Mouse (Mus musculus) lung, adult 2 months (tissue): Measurements from ENCODE around the gene Gm20388.
A peak's percentile ranks its signal among the peaks of the same experiment; 100 is the strongest.

Experiments
- CTCF ChIP-seq: fragments of 200-500 bp; IDR thresholded peaks from 2 replicates; pipeline ENCODE4 v1.5.1; 2011; ENCODE audit warnings: mild to moderate bottlenecking, low read length, control low read depth; ENCODE audit not compliant: insufficient read depth
- POLR2A ChIP-seq: fragments of 200-500 bp; IDR thresholded peaks from 2 replicates; pipeline ENCODE4 v1.6.1; 2011; ENCODE audit warnings: low read depth, mild to moderate bottlenecking, control low read depth, low read length, borderline replicate concordance; ENCODE audit errors: extremely low read depth

DNA sequence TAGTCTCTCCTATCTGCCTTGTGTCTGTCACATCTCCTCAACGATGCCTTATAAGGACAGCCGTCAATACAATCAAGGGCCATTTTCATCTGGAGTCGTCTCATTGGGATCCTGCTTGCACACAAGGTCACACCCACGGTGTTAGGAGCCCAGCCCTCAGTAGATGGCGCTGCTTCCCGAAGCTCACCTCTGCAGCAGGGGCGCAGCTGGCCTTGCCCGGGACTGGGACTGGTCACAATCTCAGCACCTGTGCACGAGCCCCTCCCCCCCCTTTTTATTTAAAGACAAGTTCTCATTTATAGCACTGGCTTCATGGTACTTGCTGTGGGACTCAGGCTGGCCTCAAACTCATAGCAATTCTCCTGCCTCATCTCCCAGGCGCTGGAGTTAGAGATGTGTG, 773.0 kb downstream of the Gm20388 start:
- TF ChIP-seq POLR2A (no peak), CTCF (peak; percentile 81)
